Mouse (Mus musculus) heart, postnatal 0 days (tissue): ENCODE data around the gene Xrcc3. TPM values are rescaled to one million over a fixed set of nuclear protein-coding genes. Genes with fewer than 3 reads are reported as not detected.

Experiments used
- ATAC-seq: fragments of 200-750 bp; cut with Nextera tagmentation; 2 replicates; pipeline ENCODE4 v1.8.0; 2017; ENCODE audit warnings: low read depth, moderate number of reproducible peaks, moderate library complexity; ENCODE audit not compliant: insufficient read depth
- DNase-seq: peaks from one replicate; pipeline ENCODE4 v3.0.0-alpha.2; 2016; ENCODE audit warnings: low spot score
- H3K27ac ChIP-seq: fragments of 300-500 bp; sonication (generic); 2 replicates; pipeline ENCODE4 v1.5.1; 2014; ENCODE audit warnings: low read depth, mild to moderate bottlenecking
- H3K27me3 ChIP-seq: fragments of 300-500 bp; sonication (generic); 2 replicates; pipeline ENCODE4 v1.6.1; 2014; ENCODE audit warnings: low read length, mixed read lengths; ENCODE audit not compliant: control insufficient read depth, insufficient read depth
- H3K36me3 ChIP-seq: fragments of 300-500 bp; sonication (generic); replicated peaks from 2 replicates; pipeline ENCODE4 v1.6.1; 2014; ENCODE audit warnings: low read length, mixed read lengths; ENCODE audit not compliant: control insufficient read depth, insufficient read depth
- H3K4me1 ChIP-seq: fragments of 300-500 bp; sonication (generic); 2 replicates; pipeline ENCODE4 v1.6.1; 2014; ENCODE audit warnings: antibody characterized with exemption; ENCODE audit not compliant: control insufficient read depth, insufficient read depth
- H3K4me2 ChIP-seq: fragments of 300-500 bp; sonication (generic); 2 replicates; pipeline ENCODE4 v1.6.1; 2014; ENCODE audit warnings: low read depth, mild to moderate bottlenecking, low read length, moderate library complexity
- H3K4me3 ChIP-seq: fragments of 300-500 bp; sonication (generic); 2 replicates; pipeline ENCODE4 v1.5.1; 2014; ENCODE audit warnings: low read depth, low read length
- H3K9ac ChIP-seq: fragments of 300-500 bp; sonication (generic); replicated peaks from 2 replicates; pipeline ENCODE4 v1.6.1; 2014; ENCODE audit warnings: low read depth, low read length, mixed read lengths
- H3K9me3 ChIP-seq: fragments of 300-500 bp; sonication (generic); replicated peaks from 2 replicates; pipeline ENCODE4 v1.6.1; 2016; ENCODE audit warnings: low read length; ENCODE audit not compliant: control insufficient read depth
- CTCF ChIP-seq: IDR thresholded peaks from 2 replicates; pipeline ENCODE4 v1.5.1; 2016; ENCODE audit warnings: antibody characterized with exemption, control low read depth, low read depth
- EP300 ChIP-seq: IDR thresholded peaks from 2 replicates; pipeline ENCODE4 v1.6.1; 2016; ENCODE audit warnings: antibody characterized with exemption, low read depth
- WGBS: fragments of 180-500 bp; shearing (Covaris S2); extraction: QIAGEN DNeasy Blood & Tissue Kit; methylation state at CpG from one replicate; pipeline ENCODE4 v1.1.7; 2014; 5-methylcytosine and 5-hydroxymethylcytosine counted together
- polyA plus RNA-seq: library from polyadenylated mRNA; unstranded; fragments of >200 nt; fragmentation: Nextera tagmentation; extraction: Ambion mirVana; gene quantifications from 2 replicates; pipeline ENCODE4 v1.2.1, GENCODE M21; 2015
- total RNA-seq: library from RNA; depleted of rRNA; stranded (reverse); fragments of >200 nt; gene quantifications from 2 replicates; pipeline ENCODE4 v1.2.3, GENCODE M21; 2014; ENCODE audit warnings: low replicate concordance

Xrcc3 gene
- total and polyA plus RNA-seq, 2 experiments from 2014 or later: 1.6 to 40.9 TPM

DNA sequence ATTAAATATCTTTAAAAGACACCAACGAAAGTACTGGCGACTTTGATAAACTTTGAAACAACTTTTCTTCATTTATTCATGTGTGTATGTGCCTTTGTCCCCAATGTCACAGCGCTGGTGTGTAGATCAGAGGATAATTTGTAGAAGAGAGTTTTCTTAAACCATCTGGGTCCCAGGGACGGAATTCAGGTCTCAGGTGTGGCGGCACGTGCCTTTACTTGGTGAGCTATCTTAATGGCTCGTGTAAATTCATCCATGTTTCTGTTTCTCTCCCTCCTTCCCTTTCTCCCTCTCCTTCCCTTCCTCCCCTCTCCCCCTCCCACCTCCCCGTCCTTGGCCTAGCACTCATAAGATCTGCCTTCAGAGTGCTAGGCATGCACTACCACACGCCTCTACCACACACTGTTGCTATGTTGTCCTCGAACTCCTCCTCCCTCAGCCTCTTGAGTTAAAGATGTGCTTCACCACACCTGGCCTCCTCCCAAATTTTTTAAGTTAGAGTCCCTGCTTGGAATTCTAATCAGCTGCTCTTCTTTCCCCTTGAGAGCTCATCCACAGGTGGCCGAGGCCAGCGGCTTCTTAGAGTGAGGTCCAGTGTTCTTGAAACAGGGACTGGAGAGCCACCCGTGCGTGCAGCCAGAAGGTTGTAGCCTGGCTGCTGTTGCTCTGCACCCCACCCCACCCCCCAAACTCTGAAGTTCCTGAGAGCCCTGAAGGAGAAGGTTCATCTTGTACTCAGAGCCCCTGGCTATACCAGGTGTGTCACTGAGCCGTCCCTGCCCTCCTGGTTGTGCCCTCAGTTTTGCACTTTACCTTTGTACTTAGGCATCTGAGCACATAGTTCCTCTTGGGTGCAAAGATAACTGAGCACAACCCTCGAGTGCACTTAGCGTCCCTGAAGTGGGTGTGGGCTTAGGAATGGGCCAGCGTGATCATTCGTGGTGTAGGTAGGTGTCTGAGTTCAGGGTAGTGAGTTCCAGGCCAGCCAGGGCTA lies 1.4 kb upstream of the Xrcc3 start:
- peaks cover 33% of the 10 kb centered on the region for H3K4me1 ChIP-seq
- 15% methylated on average over 19 of the region's 19 CpGs for WGBS

DNA sequence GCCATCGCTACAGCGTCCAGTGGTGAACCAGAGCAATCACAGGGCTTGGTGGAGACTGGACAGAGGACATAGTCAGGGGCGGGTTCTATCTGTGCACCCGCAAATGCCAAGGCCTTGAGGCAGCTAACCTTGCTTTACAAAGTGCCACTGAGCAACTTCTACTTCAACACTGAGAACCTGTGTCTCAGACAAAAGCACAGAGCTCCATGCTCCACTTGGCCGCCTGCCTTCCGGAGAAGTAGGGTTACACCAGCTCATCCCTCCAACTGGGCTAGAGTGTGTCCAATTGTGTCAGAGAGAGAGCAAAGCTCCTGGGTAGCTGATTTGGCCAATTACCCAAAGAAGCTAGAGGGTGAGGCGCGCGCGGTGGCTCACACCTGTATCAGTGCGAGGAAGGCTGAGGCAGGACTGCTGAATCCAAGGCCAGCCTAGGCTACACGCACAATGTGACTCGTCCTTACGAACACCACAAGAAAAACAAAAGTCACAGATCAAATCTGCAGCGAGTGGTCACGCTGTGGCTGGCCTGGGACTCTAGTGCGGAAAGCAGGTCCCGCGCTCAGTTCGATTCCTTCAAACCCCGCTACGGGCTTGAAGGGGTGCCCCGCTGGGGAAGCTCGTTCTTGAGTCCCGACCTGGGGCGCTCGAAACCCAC lies 435 bp downstream of the Xrcc3 start:
- 3% methylated on average over 27 of the region's 27 CpGs for WGBS
- no peak for ATAC-seq
- peaks cover 33% of the 10 kb centered on the region for H3K4me1 ChIP-seq

More for the DNA sequence above, 1.4 kb upstream of the Xrcc3 start:
- Histone ChIP-seq H3K36me3 (no peaks in the 10 kb centered on the region; the same call in 1 of the 2 replicates), H3K4me2 (peak overlapping the region; percentile 63), H3K9me3 (no peaks in the 10 kb centered on the region), H3K27me3 (no peaks in the 10 kb centered on the region), H3K27ac (peak overlapping the region; percentile 94), H3K4me3 (peak overlapping the region; percentile 62), H3K9ac (peak overlapping the region; percentile 70)
- ATAC-seq: no peak
- TF ChIP-seq CTCF (no peak), EP300 (no peak)
- DNase-seq: peak; percentile 22

GRCm38 (mm10) chr12:111812611-111813010 lies 1.1 kb downstream of the Xrcc3 start:
- Histone ChIP-seq H3K4me1 (peaks cover 29% of the 10 kb centered on the region), H3K4me3 (no peak overlapping the region), H3K4me2 (peak overlapping the region; percentile 86), H3K27me3 (no peaks in the 10 kb centered on the region), H3K36me3 (peaks cover 13% of the 10 kb centered on the region), H3K9ac (no peak overlapping the region), H3K9me3 (no peaks in the 10 kb centered on the region), H3K27ac (no peak overlapping the region)
- ATAC-seq: no peak
- TF ChIP-seq CTCF: no peak
- TF ChIP-seq EP300: no peak
- WGBS: 63% methylated on average over 12 of the region's 12 CpGs
- no peak for DNase-seq

More for the DNA sequence above, 435 bp downstream of the Xrcc3 start:
- peak overlapping the region; percentile 62 for H3K4me3 ChIP-seq
- peaks cover 6% of the 10 kb centered on the region; the same call in 1 of the 2 replicates for H3K36me3 ChIP-seq
- H3K9me3 ChIP-seq: no peaks in the 10 kb centered on the region
- TF ChIP-seq CTCF (no peak), EP300 (no peak)
- DNase-seq: no peak
- H3K27ac ChIP-seq: no peak overlapping the region
- no peaks in the 10 kb centered on the region for H3K27me3 ChIP-seq
- peak overlapping the region; percentile 86 for H3K4me2 ChIP-seq
- peak overlapping the region; percentile 52 for H3K9ac ChIP-seq

- Histone ChIP-seq H3K27ac (no peak overlapping the region), H3K27me3 (no peaks in the 10 kb centered on the region), H3K36me3 (peaks cover 17% of the 10 kb centered on the region), H3K9ac (no peak overlapping the region), H3K4me2 (no peak overlapping the region), H3K9me3 (no peaks in the 10 kb centered on the region), H3K4me3 (no peak overlapping the region), H3K4me1 (peaks cover 28% of the 10 kb centered on the region)
- no peak for DNase-seq
- WGBS: 77% methylated on average over 13 of the region's 13 CpGs
- no peak for ATAC-seq
- TF ChIP-seq CTCF: no peak
- TF ChIP-seq EP300: no peak
Observed at GRCm38 (mm10) chr12:111812075-111812474, 1.6 kb downstream of the Xrcc3 start.

- DNase-seq: peak; percentile 63
- peak; percentile 9; the same call in 1 of the 2 replicates for ATAC-seq
- WGBS: 2% methylated on average over 9 of the region's 9 CpGs
- Histone ChIP-seq H3K27me3 (no peaks in the 10 kb centered on the region), H3K4me2 (no peak overlapping the region), H3K27ac (0 out of 2 replicates have a peak overlapping the region, but pooled peaks have one; percentile 4), H3K36me3 (peaks cover 37% of the 10 kb centered on the region), H3K9me3 (no peaks in the 10 kb centered on the region), H3K4me3 (no peak overlapping the region), H3K4me1 (peaks cover 6% of the 10 kb centered on the region; the same call in 1 of the 2 replicates), H3K9ac (no peak overlapping the region)
- TF ChIP-seq CTCF (peak; percentile 26; the same call in 1 of the 2 replicates), EP300 (no peak)
Observed at GRCm38 (mm10) chr12:111809762-111810161, 3.9 kb downstream of the Xrcc3 start.
